Mouse (Mus musculus): ENCODE results near the gene Lamb2.

Gene Lamb2

GRCm38 (mm10) chr9:108479721-108480351, at the start of gene Lamb2:
TSS of gene Lamb2 (plus strand) at chr9:108479736.
- 24% methylated on average over 10 of the region's 10 CpGs for WGBS

GRCm38 (mm10) chr9:108431431-108432067, 48.0 kb upstream of the Lamb2 start:
- WGBS, result 60% methylated on average over 32 of the region's 32 CpGs

GRCm38 (mm10) chr9:108436182-108436581, 43.4 kb upstream of the Lamb2 start, which contains the start of gene BC048562:
TSS of gene BC048562 (plus strand) at chr9:108436482.
- 79% methylated on average over 3 of the region's 3 CpGs for WGBS

GRCm38 (mm10) chr9:108439176-108439575, 40.4 kb upstream of the Lamb2 start:
- WGBS, result 64% methylated on average over 6 of the region's 6 CpGs

- 32% methylated on average over 5 of the region's 5 CpGs for WGBS
Observed at GRCm38 (mm10) chr9:108440485-108440884, 39.1 kb upstream of the Lamb2 start.

- 34% methylated on average over 11 of the region's 11 CpGs for WGBS
Observed at GRCm38 (mm10) chr9:108441236-108441919, 38.2 kb upstream of the Lamb2 start.

- WGBS, result 83% methylated on average over 9 of the region's 9 CpGs
Observed at GRCm38 (mm10) chr9:108445125-108445524, 34.4 kb upstream of the Lamb2 start.

GRCm38 (mm10) chr9:108449860-108450259, 29.7 kb upstream of the Lamb2 start:
- WGBS, result 30% methylated on average over 4 of the region's 4 CpGs

- WGBS, result 50% methylated on average over 21 of the region's 21 CpGs
Observed at GRCm38 (mm10) chr9:108450292-108451169, 29.0 kb upstream of the Lamb2 start.

- WGBS, result 86% methylated on average over 6 of the region's 6 CpGs
Observed at GRCm38 (mm10) chr9:108451170-108451493, 28.4 kb upstream of the Lamb2 start.

- 51% methylated on average over 6 of the region's 6 CpGs for WGBS
Observed at GRCm38 (mm10) chr9:108451519-108452160, 27.9 kb upstream of the Lamb2 start.

GRCm38 (mm10) chr9:108452291-108452906, 27.1 kb upstream of the Lamb2 start:
- WGBS, result under 1% methylated on average over 40 of the region's 40 CpGs

- WGBS, result 25% methylated on average over 6 of the region's 6 CpGs
Observed at GRCm38 (mm10) chr9:108452911-108453310, 26.6 kb upstream of the Lamb2 start.

- WGBS, result 29% methylated on average over 4 of the region's 4 CpGs
Observed at GRCm38 (mm10) chr9:108453458-108453857, 26.1 kb upstream of the Lamb2 start.

- WGBS, result 81% methylated on average over 6 of the region's 6 CpGs
Observed at GRCm38 (mm10) chr9:108454429-108454828, 25.1 kb upstream of the Lamb2 start.

GRCm38 (mm10) chr9:108455747-108456571, 23.6 kb upstream of the Lamb2 start:
- 82% methylated on average over 12 of the region's 12 CpGs for WGBS

- 90% methylated on average over 10 of the region's 10 CpGs for WGBS
Observed at GRCm38 (mm10) chr9:108456953-108457352, 22.6 kb upstream of the Lamb2 start.

- WGBS, result 80% methylated on average over 1 of the region's 1 CpGs
Observed at GRCm38 (mm10) chr9:108459939-108460318, 19.6 kb upstream of the Lamb2 start.

GRCm38 (mm10) chr9:108460319-108461178, 19.0 kb upstream of the Lamb2 start, which contains the start of gene Ccdc71:
TSS of gene Ccdc71 (plus strand) at chr9:108460527.
- under 1% methylated on average over 52 of the region's 52 CpGs for WGBS
